Mouse (Mus musculus) frontal cortex, postnatal 14 days (tissue): ENCODE measurements around the gene Mum1l1.
A peak's percentile ranks its signal among the peaks of the same experiment; 100 is the strongest.
"Not testable (repeated sequence)": the region's sequence is repeated elsewhere in the genome, so short reads cannot be mapped to it uniquely, and the experiment has no call there.

ENCODE experiments used
- DNase-seq, 2 experiments: peaks; one replicate each; pipeline ENCODE4 v3.0.0; 2022; ENCODE audit warnings: low spot score in 2 of 2

Gene Mum1l1

GRCm38 (mm10) chrX:139209829-139210225 is at the start of gene Mum1l1:
TSS of gene Mum1l1 (plus strand) at chrX:139210042.
- peak; percentile 6 to 26 for DNase-seq

DNA sequence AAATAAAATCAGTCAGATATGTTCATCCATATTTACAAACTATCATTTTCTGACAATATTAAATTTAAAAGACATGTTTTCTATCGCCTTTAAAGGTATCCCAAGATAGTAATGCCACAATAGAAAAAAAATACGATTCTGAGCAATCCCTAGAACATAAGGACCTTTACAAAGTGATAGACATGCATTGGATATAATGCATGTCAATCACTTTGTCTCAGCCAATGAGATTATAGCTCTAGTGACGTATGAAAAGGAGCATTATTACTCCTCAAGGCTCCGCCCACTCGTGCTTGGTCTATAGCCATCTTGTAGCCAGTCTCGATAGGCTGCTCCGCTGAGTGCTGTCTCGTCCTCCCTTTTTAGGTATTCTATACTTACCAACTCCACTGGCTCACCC is 30.9 kb upstream of the Mum1l1 start, which contains the start of gene 4933428M09Rik:
Gene 4933428M09Rik (plus strand): TSS at position 301 of the 400 bp plus-strand sequence.
- no peak for DNase-seq

- DNase-seq = not testable (repeated sequence)
Measured at GRCm38 (mm10) chrX:139191506-139191905, 18.3 kb upstream of the Mum1l1 start.

GRCm38 (mm10) chrX:139194572-139195279 is 15.1 kb upstream of the Mum1l1 start:
- DNase-seq = no peak

DNA sequence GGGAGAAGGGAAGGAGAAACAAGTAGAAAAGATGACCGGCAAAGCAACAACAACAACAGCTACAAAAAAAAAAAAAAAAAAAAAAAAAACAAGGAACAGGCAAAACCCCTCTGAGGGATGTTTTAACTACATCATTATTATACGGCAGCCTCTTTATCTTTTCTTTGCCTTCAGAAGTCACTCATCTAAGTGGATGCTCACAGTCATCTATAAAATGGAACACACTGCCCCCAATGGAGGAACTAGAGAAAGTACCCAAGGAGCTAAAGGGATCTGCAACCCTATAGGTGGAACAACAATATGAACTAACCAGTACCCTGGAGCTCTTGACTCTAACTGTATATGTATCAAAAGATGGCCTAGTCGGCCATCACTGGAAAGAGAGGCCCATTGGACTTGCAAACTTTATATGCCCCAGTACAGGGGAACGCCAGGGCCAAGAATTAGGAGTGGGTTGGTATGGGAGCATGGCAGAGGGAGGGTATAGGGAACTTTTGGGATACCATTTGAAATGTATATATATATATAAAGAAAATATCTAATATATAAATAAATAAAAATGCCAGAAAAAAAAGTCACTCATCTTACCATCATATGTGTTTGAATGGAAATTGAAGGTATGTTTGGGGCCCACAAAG is 532 bp upstream of the Mum1l1 start:
- not testable (repeated sequence) for DNase-seq

GRCm38 (mm10) chrX:139214765-139215164 is 4.9 kb downstream of the Mum1l1 start:
- DNase-seq = no peak

GRCm38 (mm10) chrX:139216409-139216808 is 6.6 kb downstream of the Mum1l1 start:
- DNase-seq = no peak

DNA sequence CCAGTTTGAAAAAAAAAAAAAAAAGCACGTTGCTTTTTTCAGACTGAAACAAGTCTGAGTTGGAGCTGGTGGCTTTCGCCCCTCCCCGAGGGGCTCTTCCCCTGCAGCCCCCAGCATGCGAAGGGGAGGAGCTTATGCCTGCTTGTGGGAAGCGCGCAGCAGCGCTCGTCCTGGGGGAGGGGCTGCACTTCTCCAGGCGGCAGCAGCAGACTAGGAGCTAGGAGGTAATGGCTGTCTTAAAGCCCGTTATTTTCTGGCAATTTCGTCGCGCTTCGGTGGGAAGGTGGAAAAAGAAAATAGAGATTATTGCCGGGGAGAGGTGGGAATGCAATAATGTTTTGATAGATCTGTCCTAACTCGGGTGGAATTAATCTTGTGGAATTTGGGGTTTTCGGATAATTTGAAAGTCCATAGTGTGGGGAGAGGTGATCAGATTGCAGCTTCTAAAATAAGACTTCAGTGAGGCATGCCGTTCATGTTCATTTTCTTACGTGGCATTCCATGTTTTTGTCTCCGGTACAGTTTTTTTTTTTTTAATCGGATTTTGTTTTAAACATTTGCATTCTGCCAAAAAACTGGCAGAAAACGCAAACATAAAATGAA is 7.2 kb downstream of the Mum1l1 start:
- DNase-seq = peak; percentile 22 to 32

- no peak for DNase-seq
Measured at GRCm38 (mm10) chrX:139217776-139218175, 7.9 kb downstream of the Mum1l1 start.

DNA sequence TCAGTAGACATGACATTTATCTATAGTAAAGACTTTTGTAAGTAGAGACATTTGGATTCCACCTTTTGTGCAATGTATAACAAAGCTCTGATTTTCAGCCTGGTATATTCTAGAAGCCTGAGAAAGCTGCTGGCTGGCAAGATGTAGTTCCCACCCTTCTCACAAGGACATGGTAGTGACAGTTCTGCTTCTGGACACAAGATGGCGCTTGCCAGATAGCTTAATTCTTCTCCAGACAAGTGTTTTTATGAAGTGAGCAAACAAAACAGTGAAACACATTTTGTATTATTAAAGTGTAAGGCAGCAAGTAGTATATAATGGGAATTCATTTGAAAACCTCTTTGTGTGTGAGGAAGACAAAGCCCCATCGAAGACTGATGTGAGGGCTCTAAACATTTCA is 9.2 kb downstream of the Mum1l1 start:
- peak; percentile 6 to 47 for DNase-seq

DNA sequence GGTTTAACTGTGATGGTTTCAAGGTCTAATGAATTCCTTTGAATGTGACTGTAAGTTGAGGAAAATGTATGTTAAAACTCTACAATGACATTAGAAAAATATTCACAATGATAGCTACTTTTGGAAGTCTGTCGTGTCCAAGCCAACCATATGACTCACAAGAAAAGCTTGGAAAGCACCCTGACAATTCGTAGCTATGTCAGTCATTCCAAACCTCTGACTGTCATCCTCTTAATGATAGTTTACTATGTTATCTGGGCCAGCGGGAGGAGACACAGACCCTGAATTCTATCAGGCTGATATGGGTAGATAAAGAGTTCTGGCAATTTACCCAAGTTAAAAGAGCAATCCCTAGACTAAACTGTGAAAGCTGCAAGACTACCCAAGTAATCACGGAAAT is 11.0 kb downstream of the Mum1l1 start:
- no peak for DNase-seq

DNA sequence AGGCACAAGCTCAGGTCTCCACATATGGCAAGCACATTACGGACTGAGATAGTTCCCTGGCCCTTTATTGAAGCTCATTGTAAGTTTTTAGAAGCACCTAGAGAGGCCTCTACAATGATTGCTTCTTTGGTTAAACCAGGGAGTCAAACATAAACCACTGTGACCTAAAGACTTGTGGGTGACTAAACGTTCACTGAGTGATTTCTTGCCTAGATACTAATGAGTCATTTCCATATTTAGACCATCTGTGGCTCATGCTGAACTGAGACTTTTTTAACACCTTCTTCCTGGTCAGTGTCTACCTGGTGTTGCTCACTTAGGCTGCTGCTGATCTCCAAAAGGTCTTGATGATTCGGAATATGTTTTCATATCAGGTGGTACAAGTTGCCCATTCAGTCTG is 12.1 kb downstream of the Mum1l1 start:
- DNase-seq = no peak

- peak in 1 of 2 experiments; percentile 10 for DNase-seq
Measured at GRCm38 (mm10) chrX:139231143-139231542, 21.3 kb downstream of the Mum1l1 start.

GRCm38 (mm10) chrX:139247294-139247693 is 37.5 kb downstream of the Mum1l1 start:
- no peak for DNase-seq

- DNase-seq = no peak
Measured at GRCm38 (mm10) chrX:139257072-139257471, 47.2 kb downstream of the Mum1l1 start.

DNA sequence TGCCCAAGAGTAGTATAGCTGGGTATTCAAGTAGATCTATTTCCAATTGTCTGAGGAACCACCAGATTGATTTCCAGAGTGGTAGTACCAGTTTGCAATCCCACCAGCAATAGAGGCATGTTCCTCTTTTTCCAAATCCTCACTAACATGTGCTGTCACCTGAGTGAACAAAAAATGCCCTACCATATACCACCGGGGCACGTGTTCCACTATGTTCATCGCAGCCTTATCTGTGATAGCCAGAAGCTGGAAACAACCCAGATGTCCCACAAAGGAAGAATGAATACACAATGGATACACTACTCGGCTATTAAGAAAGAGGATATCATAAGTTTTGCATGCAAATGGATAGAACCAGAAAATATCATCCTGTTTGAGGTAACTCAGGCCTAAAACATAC is 72.1 kb downstream of the Mum1l1 start:
- DNase-seq = no peak
